Mouse (Mus musculus): ENCODE results near the gene Kat14.

DNA sequence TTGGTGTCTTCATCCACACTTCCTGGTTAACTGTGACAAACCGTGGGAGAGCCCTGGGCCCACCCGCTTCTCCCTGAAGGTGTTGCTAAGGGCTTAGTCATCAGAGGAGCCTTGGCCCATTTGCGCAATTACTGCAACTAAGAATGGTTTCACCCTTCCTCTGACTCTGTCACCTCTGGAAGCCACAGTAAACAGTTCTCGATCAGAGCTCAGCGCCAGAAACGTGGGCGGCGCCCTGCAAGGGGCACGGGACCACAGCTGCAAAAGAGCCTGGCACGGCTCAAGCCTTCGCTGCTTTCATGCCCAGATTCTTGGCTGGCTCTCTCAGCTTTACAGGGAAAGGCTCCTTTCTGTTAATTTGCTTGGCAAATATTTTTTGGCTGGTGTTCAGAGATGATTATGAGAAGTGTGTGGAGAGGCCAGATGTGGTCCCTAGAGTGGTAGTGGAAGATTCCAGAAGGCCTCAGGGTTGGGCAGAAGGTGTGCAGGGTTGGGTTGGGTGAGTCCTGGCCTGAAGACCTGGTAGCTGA lies 72.7 kb downstream of the Kat14 start:
- no peak for TF ChIP-seq CTCF (IDR thresholded peaks at IDR 0.05; ENCODE audit: extremely low read depth, insufficient read depth, insufficient read length, insufficient replicate concordance)
- no peak for TF ChIP-seq POLR2A (IDR thresholded peaks at IDR 0.05; ENCODE audit: low read depth, low read length)

Measured in spleen, adult 2 months (tissue).